Mouse (Mus musculus): ENCODE measurements around the gene Fam187b.

DNA sequence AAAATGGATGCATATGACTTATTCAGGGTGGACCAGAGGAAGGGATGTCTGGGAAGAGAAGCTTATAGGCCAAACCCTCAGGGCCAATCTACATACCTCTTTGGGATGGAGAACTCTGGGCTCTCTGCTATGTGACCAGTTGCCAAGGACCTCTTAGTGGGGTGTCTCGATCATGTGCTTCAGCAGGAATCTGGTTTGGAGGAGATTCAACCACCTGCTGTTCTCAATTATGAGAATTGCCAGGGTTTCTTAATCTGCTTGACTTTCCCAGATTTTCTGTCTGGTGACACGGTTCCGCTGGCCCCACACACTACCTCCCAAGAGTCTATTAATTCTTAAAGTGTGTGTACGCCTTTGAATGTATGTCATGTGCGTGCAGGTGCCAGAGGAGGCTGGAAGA lies 20.4 kb downstream of the Fam187b start:
- TF ChIP-seq CTCF (IDR thresholded peaks at IDR 0.05; ENCODE audit: insufficient read depth, low read depth, low read length) (no peak), POLR2A (IDR thresholded peaks at IDR 0.05; ENCODE audit: insufficient read depth, low read depth, low read length) (no peak)
